In the genomic region with DNA sequence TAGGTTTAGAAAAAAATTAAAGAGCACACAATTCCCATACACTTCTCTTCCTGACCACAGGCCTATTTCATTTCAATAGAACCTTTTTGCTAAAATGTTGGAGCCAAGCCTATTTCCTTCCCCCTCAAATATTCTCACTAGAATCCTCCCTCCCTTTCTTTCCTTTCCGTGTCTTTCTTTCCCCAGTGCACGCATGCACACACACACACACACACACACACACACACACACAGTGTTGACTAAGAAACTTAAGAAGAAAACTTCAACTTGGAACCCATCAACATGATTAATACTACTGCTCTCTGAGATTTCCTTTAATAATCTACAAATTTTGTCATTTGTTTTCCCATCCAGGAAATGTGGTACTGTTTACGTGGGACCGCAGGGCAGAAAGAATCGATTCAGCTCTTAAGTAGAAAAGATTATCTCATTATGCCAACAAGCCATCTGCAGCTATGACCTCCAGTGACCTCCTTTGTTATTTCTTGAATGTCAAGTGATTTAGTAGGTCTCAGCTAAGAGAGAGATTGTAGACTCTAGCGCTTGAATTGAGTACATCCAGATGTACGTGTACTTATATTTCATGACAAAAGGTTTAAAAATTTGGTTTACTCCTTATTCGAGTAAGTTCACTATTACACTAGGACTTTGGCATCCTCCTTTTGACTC, we compare ENCODE assay signal across 20 mouse cellular contexts. TPM values are rescaled to one million over a fixed set of nuclear protein-coding genes. Genes with fewer than 3 reads are reported as not detected.
DNase-seq lines count a peak whose midpoint lies in the region; ATAC-seq and TF ChIP-seq lines count a peak whose summit lies in the region.
"Had no signal": no experiment of that assay in that cellular context is flagged by ENCODE, and none has a peak within 500 bp of the region (broad histone marks: within the 10 kb centered on the region; RNA-seq: fewer than 3 reads in every experiment).

No protein-coding gene starts in this region.

- no peak; the same call in 1 of the 2 replicates for ATAC-seq in embryonic facial prominence, embryonic 11.5 days (replicated peaks; ENCODE audit: insufficient number of reproducible peaks, low FRiP score, low TSS enrichment, low read depth)
- no peak for ATAC-seq in midbrain, postnatal 0 days (ENCODE audit: low FRiP score)
- ATAC-seq: Patski had no signal

- no peak overlapping the region for H3K27ac ChIP-seq in embryonic facial prominence, embryonic 11.5 days (replicated peaks; ENCODE audit: low read depth, low read length)
- H3K27ac ChIP-seq in midbrain, postnatal 0 days (ENCODE audit: low read depth, low read length) = no peak overlapping the region

- peak; percentile 14 for DNase-seq in kidney, postnatal 10 days
- no peak for DNase-seq in kidney, postnatal 25 days
- peak; percentile 90 for DNase-seq in embryo, embryonic 10.5 days (ENCODE audit: low spot score)
- peak; percentile 79 for DNase-seq in embryonic facial prominence, embryonic 11.5 days (ENCODE audit: low spot score)
- DNase-seq in midbrain, postnatal 0 days (ENCODE audit: low spot score) = peak; percentile 13
- DNase-seq in adrenal gland, adult 8-10 months = no peak
- DNase-seq in layer of hippocampus, adult 18-20 months (ENCODE audit: low spot score in 2 of 2) = no peak
- DNase-seq: adrenal gland, adult 2 months; heart, postnatal 4 days; lung, adult 18-20 months; right cerebral cortex, postnatal 25 days; thymus, adult 18-20 months had no signal

- no peaks in the 10 kb centered on the region for H3K27me3 ChIP-seq in embryonic facial prominence, embryonic 11.5 days (ENCODE audit: control insufficient read depth, insufficient read depth, low read length)
- no peaks in the 10 kb centered on the region for H3K27me3 ChIP-seq in midbrain, postnatal 0 days (ENCODE audit: insufficient read depth, low read length)

- no peak overlapping the region for H3K4me3 ChIP-seq in embryonic facial prominence, embryonic 11.5 days (ENCODE audit: low read depth, low read length)
- H3K4me3 ChIP-seq in midbrain, postnatal 0 days (ENCODE audit: low read depth, low read length) = no peak overlapping the region

- H3K9me3 ChIP-seq in embryonic facial prominence, embryonic 11.5 days (replicated peaks; ENCODE audit: control insufficient read depth, low read length) = no peaks in the 10 kb centered on the region; the same call in 1 of the 2 replicates
- H3K9me3 ChIP-seq in midbrain, postnatal 0 days (ENCODE audit: low read length) = no peaks in the 10 kb centered on the region

- TF ChIP-seq CTCF in midbrain, postnatal 0 days (IDR thresholded peaks at IDR 0.05) = no peak

- H3K4me1 ChIP-seq in embryonic facial prominence, embryonic 11.5 days (ENCODE audit: control insufficient read depth, insufficient read depth, low read length) = no peaks in the 10 kb centered on the region
- no peaks in the 10 kb centered on the region for H3K4me1 ChIP-seq in midbrain, postnatal 0 days (ENCODE audit: insufficient read depth, low read length)

- H3K36me3 ChIP-seq in embryonic facial prominence, embryonic 11.5 days (replicated peaks; ENCODE audit: control insufficient read depth, insufficient read depth, low read depth, low read length) = no peaks in the 10 kb centered on the region
- H3K36me3 ChIP-seq in midbrain, postnatal 0 days (ENCODE audit: insufficient read depth, low read length) = no peaks in the 10 kb centered on the region

- no peak overlapping the region for H3K4me2 ChIP-seq in embryonic facial prominence, embryonic 11.5 days (ENCODE audit: low read depth, low read length)
- no peak overlapping the region for H3K4me2 ChIP-seq in midbrain, postnatal 0 days (ENCODE audit: low read depth, low read length, poor library complexity, severe bottlenecking)
- H3K4me2 ChIP-seq: heart, embryonic 11.5 days had no signal

- 19% methylated on average over 8 of the region's 8 CpGs for WGBS in embryonic facial prominence, embryonic 11.5 days
- 24% methylated on average over 8 of the region's 8 CpGs for WGBS in midbrain, postnatal 0 days

- H3K9ac ChIP-seq in embryonic facial prominence, embryonic 11.5 days (replicated peaks; ENCODE audit: low read length) = no peak overlapping the region
- no peak overlapping the region for H3K9ac ChIP-seq in midbrain, postnatal 0 days (replicated peaks; ENCODE audit: low read length, poor library complexity, severe bottlenecking)

RNA-seq across cellular contexts. Expression of a gene that starts 19.4 kb away (rescaled TPM):
- not detected in 2 replicates for polyA plus RNA-seq in embryonic facial prominence, embryonic 11.5 days (2014; fragmentation: Nextera tagmentation; extraction: Ambion mirVana)
- total RNA-seq in midbrain, postnatal 0 days (2014; rRNA removed) = not detected in 2 replicates
- not detected in 2 replicates for polyA plus RNA-seq in midbrain, postnatal 0 days (2015; fragmentation: Nextera tagmentation; extraction: Ambion mirVana)
- not detected for total RNA-seq in adrenal gland, adult 8-10 months (2022)
- not detected for total RNA-seq in layer of hippocampus, adult 18-20 months (2021)
- total RNA-seq: adrenal gland, adult 2 months; CH12.LX; common myeloid progenitor, adult 5-6 weeks; gastrocnemius, adult 18-20 months; heart, postnatal 4 days; layer of hippocampus, adult 8-10 months; left cerebral cortex, postnatal 36 days; neutrophil, adult 5-6 weeks had no signal
- polyA plus RNA-seq: adrenal gland, adult 2 months; heart, embryonic 11.5 days; Patski had no signal

RNA-seq across cellular contexts. Expression of a gene that starts 25.9 kb away (rescaled TPM):
- 15.0 and 18.5 TPM in 2 replicates for polyA plus RNA-seq in embryonic facial prominence, embryonic 11.5 days (2014; fragmentation: Nextera tagmentation; extraction: Ambion mirVana)
- total RNA-seq in midbrain, postnatal 0 days (2014; rRNA removed) = 16.8 and 18.3 TPM in 2 replicates
- 5.1 and 6.1 TPM in 2 replicates for polyA plus RNA-seq in midbrain, postnatal 0 days (2015; fragmentation: Nextera tagmentation; extraction: Ambion mirVana)
- 10 to 100 TPM; 23.9 to 39.6 (median 30.0) TPM for total RNA-seq in adrenal gland, adult 8-10 months (2022)
- total RNA-seq in layer of hippocampus, adult 18-20 months (2021) = 10 to 100 TPM; 15.1 to 15.6 TPM

RNA-seq across cellular contexts. Expression of a gene that starts 54.3 kb away (rescaled TPM):
- 7.7 and 9.8 TPM in 2 replicates for polyA plus RNA-seq in embryonic facial prominence, embryonic 11.5 days (2014; fragmentation: Nextera tagmentation; extraction: Ambion mirVana)
- 38.4 and 40.7 TPM in 2 replicates for total RNA-seq in midbrain, postnatal 0 days (2014; rRNA removed)
- polyA plus RNA-seq in midbrain, postnatal 0 days (2015; fragmentation: Nextera tagmentation; extraction: Ambion mirVana) = 12.8 and 13.5 TPM in 2 replicates
- 100 to 1,000 TPM in 2 of 4 experiments, 10 to 100 TPM in 2; 59.0 to 203 (median 126) TPM for total RNA-seq in adrenal gland, adult 8-10 months (2022)
- total RNA-seq in layer of hippocampus, adult 18-20 months (2021) = 10 to 100 TPM; 59.0 to 61.1 TPM

Comparison
In these comparisons a context has a peak if more than half of its experiments do, and no peak if none do; other contexts are left out.
1. DNase-seq: peak in kidney, postnatal 10 days (single experiment), embryo, embryonic 10.5 days (single experiment), embryonic facial prominence, embryonic 11.5 days (single experiment) and midbrain, postnatal 0 days (single experiment); none in kidney, postnatal 25 days (0 of 2), adrenal gland, adult 8-10 months (single experiment) and layer of hippocampus, adult 18-20 months (0 of 2).